Mouse (Mus musculus): ENCODE measurements around the gene Prkra. TPM values are rescaled to one million over a fixed set of nuclear protein-coding genes. Genes with fewer than 3 reads are reported as not detected.

Prkra gene
- polyA plus RNA-seq, 1 experiment from 2014 or later: 47.8 TPM

DNA sequence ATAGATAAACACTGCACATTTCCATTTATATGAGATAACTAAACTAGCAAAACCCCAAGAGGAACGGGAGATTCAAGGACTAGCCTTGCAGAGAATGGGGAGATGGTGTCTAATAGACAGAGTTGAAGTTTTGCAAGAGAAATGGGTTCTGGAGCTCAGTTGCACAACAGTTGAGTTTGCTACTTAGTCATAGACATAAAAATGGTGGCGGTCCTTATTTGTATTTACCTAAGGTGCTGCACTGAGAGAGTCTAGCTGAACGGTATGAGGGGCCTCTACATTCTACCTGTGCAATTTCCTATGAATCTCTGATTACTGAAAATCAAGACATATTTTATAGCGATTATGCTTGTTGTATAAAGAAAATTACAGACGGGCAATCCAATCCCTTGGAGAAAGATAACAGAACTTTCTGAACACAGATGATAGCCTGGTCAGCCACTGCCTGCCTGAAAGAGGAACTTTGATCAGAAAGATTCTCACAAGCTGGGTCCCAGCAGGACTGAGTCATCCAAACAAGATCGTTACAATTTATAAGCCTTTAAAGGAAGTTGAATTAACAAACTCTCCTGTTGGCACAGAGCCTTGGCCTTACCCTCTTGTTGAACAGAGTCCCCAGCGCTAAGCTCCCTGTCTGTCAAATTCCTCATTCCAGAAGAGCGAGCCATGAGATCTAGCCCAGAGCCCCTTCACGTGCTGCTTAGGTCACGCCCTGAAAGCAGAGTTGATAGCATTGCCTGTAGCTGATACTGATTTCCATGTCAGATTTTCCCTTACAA, 37.3 kb downstream of the Prkra start:
- Histone ChIP-seq H3K9me3 (no peaks in the 10 kb centered on the region), H3K27me3 (replicated peaks) (no peaks in the 10 kb centered on the region), H3K27ac (no peak overlapping the region), H3K4me1 (no peaks in the 10 kb centered on the region), H3K36me3 (no peaks in the 10 kb centered on the region), H3K4me2 (no peak overlapping the region), H3K4me3 (replicated peaks) (no peak overlapping the region), H3K9ac (no peak overlapping the region)
- no peak for ATAC-seq (ENCODE audit: insufficient read depth, low FRiP score, low read depth)
- WGBS: 68% methylated on average over 10 of the region's 10 CpGs

DNA sequence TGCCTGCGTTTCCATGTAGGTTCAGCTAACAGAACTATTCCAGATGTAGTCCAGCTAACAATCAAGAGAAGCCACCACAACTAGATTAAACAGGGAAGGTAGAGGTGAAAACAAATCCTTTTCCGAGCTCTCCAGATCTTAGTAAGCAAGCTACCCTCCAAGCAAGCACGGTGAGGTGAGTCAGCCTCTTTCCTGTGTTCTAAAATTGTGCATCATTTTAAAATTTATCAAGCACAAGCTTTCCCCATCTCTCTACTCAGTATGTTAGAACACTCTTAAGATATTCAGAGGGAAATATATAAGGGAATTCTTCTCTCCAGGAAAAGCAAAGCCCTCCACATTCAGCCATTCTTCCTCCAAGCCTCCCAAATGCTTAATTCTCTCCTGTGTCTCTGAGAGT, 41.1 kb downstream of the Prkra start:
- ATAC-seq (ENCODE audit: insufficient read depth, low FRiP score, low read depth): no peak

DNA sequence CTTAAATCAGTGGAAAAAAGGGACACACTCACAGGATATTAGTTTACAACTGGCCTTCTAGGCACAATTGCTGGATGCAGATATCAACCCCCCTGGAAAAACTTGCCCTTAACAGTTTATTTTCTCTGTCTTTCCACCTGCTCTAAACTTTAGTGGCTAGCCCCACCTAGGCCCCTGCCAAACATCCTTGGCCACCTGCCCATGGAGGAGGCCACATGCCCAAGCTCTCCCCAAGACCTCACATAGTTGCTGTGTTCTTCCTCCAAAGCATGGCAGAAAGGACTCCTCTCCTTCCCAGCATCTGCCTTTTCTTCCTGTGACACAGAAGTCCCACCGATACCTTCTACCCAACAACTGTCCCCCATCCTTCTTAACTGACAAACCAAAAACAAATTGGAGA, 45.6 kb downstream of the Prkra start:
- Histone ChIP-seq H3K9me3 (no peaks in the 10 kb centered on the region), H3K9ac (no peak overlapping the region), H3K4me3 (replicated peaks) (no peak overlapping the region), H3K4me1 (no peaks in the 10 kb centered on the region), H3K4me2 (no peak overlapping the region), H3K36me3 (no peaks in the 10 kb centered on the region), H3K27ac (no peak overlapping the region), H3K27me3 (replicated peaks) (no peaks in the 10 kb centered on the region)
- no peak for ATAC-seq (ENCODE audit: insufficient read depth, low FRiP score, low read depth)
- 89% methylated on average over 1 of the region's 1 CpGs for WGBS

More for the DNA sequence above, 41.1 kb downstream of the Prkra start:
- Histone ChIP-seq H3K27me3 (replicated peaks) (no peaks in the 10 kb centered on the region), H3K4me2 (no peak overlapping the region), H3K4me3 (replicated peaks) (no peak overlapping the region), H3K4me1 (no peaks in the 10 kb centered on the region), H3K9me3 (no peaks in the 10 kb centered on the region), H3K9ac (no peak overlapping the region), H3K27ac (no peak overlapping the region), H3K36me3 (no peaks in the 10 kb centered on the region)
- WGBS: 78% methylated on average over 3 of the region's 3 CpGs

DNA sequence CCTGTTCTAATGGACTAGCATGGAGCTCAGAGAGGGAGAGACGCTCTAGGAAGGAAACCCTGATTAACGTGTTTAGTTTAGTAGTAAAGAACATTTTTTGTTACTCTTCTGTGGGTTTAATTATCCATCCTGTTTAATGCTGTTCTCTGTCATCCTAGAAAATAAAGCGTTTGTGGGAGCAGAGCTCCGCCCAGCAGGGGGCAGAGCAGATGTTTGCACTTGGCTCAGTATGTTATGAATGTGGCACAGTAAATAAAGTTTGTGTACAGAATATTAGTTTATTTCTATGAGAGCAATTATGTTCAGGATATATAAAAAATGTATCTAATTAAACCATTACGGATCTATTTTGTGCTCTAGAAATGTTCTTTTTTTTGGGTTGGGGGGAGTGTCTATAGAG, 48.6 kb downstream of the Prkra start:
- H3K9me3 ChIP-seq: no peaks in the 10 kb centered on the region
- no peak overlapping the region for H3K4me3 ChIP-seq (replicated peaks)
- H3K27ac ChIP-seq: no peak overlapping the region
- H3K36me3 ChIP-seq: no peaks in the 10 kb centered on the region
- no peaks in the 10 kb centered on the region for H3K4me1 ChIP-seq
- no peaks in the 10 kb centered on the region for H3K27me3 ChIP-seq (replicated peaks)
- H3K9ac ChIP-seq: no peak overlapping the region
- 64% methylated on average over 5 of the region's 5 CpGs for WGBS
- ATAC-seq (ENCODE audit: insufficient read depth, low FRiP score, low read depth): no peak
- H3K4me2 ChIP-seq: no peak overlapping the region

DNA sequence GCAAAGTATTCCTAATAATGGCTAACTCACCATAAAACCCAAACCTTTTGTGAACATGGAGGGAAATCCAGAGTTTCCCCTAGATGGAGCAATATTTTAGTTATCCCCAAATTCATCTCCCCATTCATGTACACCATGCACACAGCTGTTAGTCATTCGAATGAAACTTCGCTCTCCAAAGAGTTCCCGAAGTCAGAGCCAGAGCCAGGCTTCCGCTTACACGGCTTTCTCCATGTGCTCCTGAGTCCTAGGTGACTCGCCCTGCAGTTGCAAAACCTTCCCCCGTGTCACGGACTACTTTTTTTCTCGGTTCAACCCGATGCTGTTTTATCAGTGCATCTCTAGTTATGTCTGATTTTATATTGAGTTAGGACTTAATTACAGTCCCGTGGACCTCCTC, 50.3 kb downstream of the Prkra start:
- 76% methylated on average over 11 of the region's 11 CpGs for WGBS
- no peak for ATAC-seq (ENCODE audit: insufficient read depth, low FRiP score, low read depth)
- H3K27me3 ChIP-seq (replicated peaks): no peaks in the 10 kb centered on the region

DNA sequence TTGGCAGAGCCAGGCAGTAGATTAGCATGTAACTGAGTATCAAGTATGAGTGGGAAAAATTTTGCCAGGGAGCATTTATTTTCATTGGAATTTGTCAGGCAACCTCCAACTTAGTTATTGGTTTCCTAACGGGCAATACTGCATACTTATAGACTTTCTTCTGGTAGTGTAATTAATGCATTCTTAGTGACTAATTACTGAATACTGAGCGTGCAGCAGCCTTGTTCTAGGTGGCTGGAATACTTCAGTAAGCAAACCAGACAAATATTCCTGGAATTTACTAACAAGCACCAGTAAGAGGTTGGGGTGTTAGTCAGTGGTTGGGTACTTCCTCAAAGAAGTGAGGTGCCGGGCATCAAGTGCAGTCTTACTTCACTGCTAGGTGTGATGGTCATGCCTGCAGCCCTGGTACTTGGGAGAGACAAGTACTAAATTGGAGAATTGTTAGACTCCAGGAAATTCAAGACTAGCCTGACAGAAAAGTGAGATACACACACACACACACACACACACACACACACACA, 55.4 kb downstream of the Prkra start:
- Histone ChIP-seq H3K9me3 (no peaks in the 10 kb centered on the region), H3K4me1 (no peaks in the 10 kb centered on the region), H3K27me3 (replicated peaks) (no peaks in the 10 kb centered on the region), H3K27ac (no peak overlapping the region), H3K9ac (no peak overlapping the region), H3K4me2 (no peak overlapping the region), H3K36me3 (no peaks in the 10 kb centered on the region), H3K4me3 (replicated peaks) (no peak overlapping the region)
- WGBS: 67% methylated on average over 3 of the region's 3 CpGs
- ATAC-seq (ENCODE audit: insufficient read depth, low FRiP score, low read depth): no peak

More for the DNA sequence above, 50.3 kb downstream of the Prkra start:
- no peak overlapping the region for H3K27ac ChIP-seq
- H3K4me3 ChIP-seq (replicated peaks): no peak overlapping the region
- H3K9me3 ChIP-seq: no peaks in the 10 kb centered on the region
- no peak overlapping the region for H3K4me2 ChIP-seq
- no peaks in the 10 kb centered on the region for H3K36me3 ChIP-seq
- H3K4me1 ChIP-seq: no peaks in the 10 kb centered on the region
- no peak overlapping the region for H3K9ac ChIP-seq

DNA sequence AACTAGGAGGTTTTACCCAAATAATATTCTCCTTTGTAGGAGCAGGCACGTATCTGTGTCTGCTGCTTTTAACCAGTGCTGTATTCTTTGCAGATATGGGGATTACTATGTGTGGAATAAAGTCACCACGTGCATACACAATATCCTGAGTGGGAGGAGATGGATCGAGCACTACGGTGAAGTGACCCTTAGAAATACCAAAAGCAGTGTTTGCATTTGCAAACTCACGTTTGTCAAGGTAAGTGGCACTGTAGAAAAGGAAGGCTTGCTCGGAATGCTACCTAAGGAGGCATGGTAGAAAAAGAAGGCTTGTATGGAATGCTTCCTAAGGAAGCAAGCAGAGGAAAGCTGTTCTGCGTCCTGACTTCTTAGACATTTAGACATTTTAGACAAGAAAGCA, 57.6 kb downstream of the Prkra start:
- no peaks in the 10 kb centered on the region for H3K9me3 ChIP-seq
- H3K27me3 ChIP-seq (replicated peaks): no peaks in the 10 kb centered on the region
- no peak overlapping the region for H3K4me2 ChIP-seq
- 78% methylated on average over 7 of the region's 7 CpGs for WGBS
- H3K36me3 ChIP-seq: no peaks in the 10 kb centered on the region
- H3K9ac ChIP-seq: no peak overlapping the region
- no peak overlapping the region for H3K4me3 ChIP-seq (replicated peaks)
- ATAC-seq (ENCODE audit: insufficient read depth, low FRiP score, low read depth): no peak
- no peaks in the 10 kb centered on the region for H3K4me1 ChIP-seq
- H3K27ac ChIP-seq: no peak overlapping the region

DNA sequence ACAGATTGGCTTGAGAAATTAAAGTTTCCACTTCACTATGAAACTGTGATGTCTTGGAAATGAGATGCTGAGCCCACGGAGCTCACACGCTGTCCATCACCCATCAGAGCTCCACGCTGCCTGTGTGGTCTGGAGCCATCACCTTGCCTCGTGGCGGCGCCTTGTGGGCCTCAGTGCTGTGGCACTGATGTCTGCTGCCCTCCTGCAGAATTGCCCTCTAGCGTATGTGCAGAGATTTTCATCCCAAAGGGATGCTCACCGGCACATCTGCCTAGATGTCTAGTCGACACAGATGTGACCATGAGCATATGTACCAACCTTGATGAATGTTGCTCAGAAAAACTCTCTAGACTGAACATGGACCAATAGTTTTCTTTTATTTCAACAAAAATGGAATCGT, 60.9 kb downstream of the Prkra start:
- WGBS: 78% methylated on average over 10 of the region's 10 CpGs
- H3K4me3 ChIP-seq (replicated peaks): no peak overlapping the region
- H3K4me2 ChIP-seq: no peak overlapping the region
- no peaks in the 10 kb centered on the region for H3K36me3 ChIP-seq
- no peak for ATAC-seq (ENCODE audit: insufficient read depth, low FRiP score, low read depth)
- H3K27me3 ChIP-seq (replicated peaks): no peaks in the 10 kb centered on the region
- no peak overlapping the region for H3K9ac ChIP-seq
- H3K4me1 ChIP-seq: no peaks in the 10 kb centered on the region
- no peaks in the 10 kb centered on the region for H3K9me3 ChIP-seq
- H3K27ac ChIP-seq: no peak overlapping the region

DNA sequence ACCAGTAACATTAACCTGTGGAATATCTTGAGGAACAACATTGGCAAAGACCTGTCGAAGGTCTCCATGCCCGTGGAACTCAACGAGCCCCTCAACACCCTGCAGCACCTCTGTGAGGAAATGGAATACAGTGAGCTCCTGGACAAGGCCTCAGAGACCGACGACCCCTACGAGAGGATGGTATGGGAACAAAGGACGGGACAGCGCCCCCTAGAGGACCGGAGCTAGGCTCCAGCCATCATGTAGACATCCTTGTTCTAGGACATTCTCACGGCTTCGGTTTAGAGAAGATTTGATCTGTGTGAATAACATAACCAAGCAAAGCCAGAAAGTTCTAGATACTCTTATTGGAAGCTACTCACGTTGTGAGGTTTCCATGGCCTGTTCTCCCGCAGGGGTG, 62.7 kb downstream of the Prkra start:
- Histone ChIP-seq H3K27ac (no peak overlapping the region), H3K4me3 (replicated peaks) (no peak overlapping the region), H3K9me3 (no peaks in the 10 kb centered on the region), H3K36me3 (no peaks in the 10 kb centered on the region), H3K9ac (no peak overlapping the region), H3K27me3 (replicated peaks) (no peaks in the 10 kb centered on the region), H3K4me1 (no peaks in the 10 kb centered on the region), H3K4me2 (no peak overlapping the region)
- 91% methylated on average over 13 of the region's 13 CpGs for whole genome bisulfite sequencing
- ATAC-seq (ENCODE audit: insufficient read depth, low FRiP score, low read depth): no peak

Other genes starting within 250 kb of the Prkra start
- 10.5 and 11.6 TPM in 2 replicates for gene Osbpl6, start 241.5 kb downstream of the Prkra start, polyA plus RNA-seq (2015; fragmentation: Nextera tagmentation; extraction: Ambion mirVana)
- 0.21 and 0.32 TPM in 2 replicates for gene Pjvk, start 461 bp upstream of the Prkra start, polyA plus RNA-seq (2015; fragmentation: Nextera tagmentation; extraction: Ambion mirVana)
- 68.8 and 74.0 TPM in 2 replicates for gene Fkbp7, start 25.1 kb upstream of the Prkra start, polyA plus RNA-seq (2015; fragmentation: Nextera tagmentation; extraction: Ambion mirVana)
- 10.3 and 11.3 TPM in 2 replicates for gene Plekha3, start 27.3 kb upstream of the Prkra start, polyA plus RNA-seq (2015; fragmentation: Nextera tagmentation; extraction: Ambion mirVana)

All from stomach, embryonic 15.5 days (tissue).